Mouse (Mus musculus): ENCODE measurements around the gene Il18r1.

- TF ChIP-seq POLR2A (IDR thresholded peaks at IDR 0.05; ENCODE audit: borderline replicate concordance, extremely low read depth, insufficient read depth, insufficient read length, poor library complexity, severe bottlenecking) (no peak), CTCF (IDR thresholded peaks at IDR 0.05; ENCODE audit: borderline replicate concordance, extremely low read depth, insufficient read depth, insufficient read length) (no peak)
Observed at GRCm38 (mm10) chr1:40494594-40494993, 29.2 kb downstream of the Il18r1 start.
